Mouse (Mus musculus) midbrain, embryonic 10.5 days (tissue): ENCODE data around the gene Tmem86a. TPM values are rescaled to one million over a fixed set of nuclear protein-coding genes. Genes with fewer than 3 reads are reported as not detected.
A peak's percentile ranks its signal among the peaks of the same experiment; 100 is the strongest.

ENCODE experiments used
- DNase-seq: peaks from one replicate; pipeline ENCODE4 v3.0.0-alpha.2; 2017; ENCODE audit warnings: low spot score
- H3K27ac ChIP-seq: fragments of 300-500 bp; sonication (generic); replicated peaks from 2 replicates; pipeline ENCODE4 v1.5.1; 2016; ENCODE audit warnings: mild to moderate bottlenecking
- H3K27me3 ChIP-seq: fragments of 300-500 bp; sonication (generic); 2 replicates; pipeline ENCODE4 v1.6.1; 2016; ENCODE audit warnings: low read depth, mild to moderate bottlenecking; ENCODE audit not compliant: poor library complexity, severe bottlenecking
- H3K36me3 ChIP-seq: fragments of 300-500 bp; sonication (generic); 2 replicates; pipeline ENCODE4 v1.6.1; 2016; ENCODE audit warnings: mild to moderate bottlenecking, moderate library complexity
- H3K4me1 ChIP-seq: fragments of 300-500 bp; sonication (generic); 2 replicates; pipeline ENCODE4 v1.6.1; 2016
- H3K4me3 ChIP-seq: fragments of 300-500 bp; sonication (generic); 2 replicates; pipeline ENCODE4 v1.5.1; 2016; ENCODE audit warnings: mild to moderate bottlenecking, moderate library complexity
- H3K9me3 ChIP-seq: fragments of 300-500 bp; sonication (generic); replicated peaks from 2 replicates; pipeline ENCODE4 v1.6.1; 2016; ENCODE audit warnings: mild to moderate bottlenecking
- WGBS: fragments of 180-500 bp; shearing (Covaris S2); methylation state at CpG from one replicate; pipeline ENCODE4 v1.1.7; 2016; 5-methylcytosine and 5-hydroxymethylcytosine counted together
- polyA plus RNA-seq: library from polyadenylated mRNA; unstranded; fragments of >200 nt; fragmentation: Nextera tagmentation; extraction: Ambion mirVana; gene quantifications from 2 replicates; pipeline ENCODE4 v1.2.1, GENCODE M21; 2016

Tmem86a gene
- polyA plus RNA-seq, 1 experiment from 2014 or later, result 12.5 TPM

- no peak overlapping the region for H3K4me3 ChIP-seq
- H3K4me1 ChIP-seq, result no peaks in the 10 kb centered on the region
- WGBS, result 81% methylated on average over 8 of the region's 8 CpGs
Measured at GRCm38 (mm10) chr7:47035426-47035825, 15.0 kb upstream of the Tmem86a start.

GRCm38 (mm10) chr7:47041706-47042105 lies 8.7 kb upstream of the Tmem86a start:
- Histone ChIP-seq H3K9me3 (no peaks in the 10 kb centered on the region), H3K4me3 (no peak overlapping the region), H3K27ac (no peak overlapping the region), H3K4me1 (peaks cover 6% of the 10 kb centered on the region; the same call in 1 of the 2 replicates), H3K36me3 (no peaks in the 10 kb centered on the region), H3K27me3 (no peaks in the 10 kb centered on the region)
- WGBS, result 88% methylated on average over 3 of the region's 3 CpGs
- DNase-seq, result no peak

More at GRCm38 (mm10) chr7:47035426-47035825, 15.0 kb upstream of the Tmem86a start:
- Histone ChIP-seq H3K27ac (no peak overlapping the region), H3K36me3 (no peaks in the 10 kb centered on the region), H3K27me3 (no peaks in the 10 kb centered on the region), H3K9me3 (no peaks in the 10 kb centered on the region)
- no peak for DNase-seq

GRCm38 (mm10) chr7:47042121-47042520 lies 8.3 kb upstream of the Tmem86a start:
- DNase-seq, result no peak
- no peak overlapping the region for H3K27ac ChIP-seq
- no peaks in the 10 kb centered on the region for H3K9me3 ChIP-seq
- peaks cover 6% of the 10 kb centered on the region; the same call in 1 of the 2 replicates for H3K4me1 ChIP-seq
- no peaks in the 10 kb centered on the region for H3K27me3 ChIP-seq
- WGBS, result 86% methylated on average over 4 of the region's 4 CpGs
- H3K36me3 ChIP-seq, result no peaks in the 10 kb centered on the region
- H3K4me3 ChIP-seq, result no peak overlapping the region

- Histone ChIP-seq H3K9me3 (no peaks in the 10 kb centered on the region), H3K36me3 (no peaks in the 10 kb centered on the region), H3K4me3 (no peak overlapping the region), H3K27me3 (no peaks in the 10 kb centered on the region), H3K4me1 (peaks cover 6% of the 10 kb centered on the region; the same call in 1 of the 2 replicates), H3K27ac (no peak overlapping the region; the same call in 1 of the 2 replicates)
- no peak for DNase-seq
- 55% methylated on average over 6 of the region's 6 CpGs for WGBS
Measured at GRCm38 (mm10) chr7:47042823-47043490, 7.4 kb upstream of the Tmem86a start.

GRCm38 (mm10) chr7:47050766-47051165 lies 365 bp downstream of the Tmem86a start:
- WGBS, result under 1% methylated on average over 34 of the region's 34 CpGs
- Histone ChIP-seq H3K27me3 (peaks cover 10% of the 10 kb centered on the region; the same call in 1 of the 2 replicates), H3K4me3 (peak overlapping the region; percentile 95), H3K4me1 (peaks cover 22% of the 10 kb centered on the region), H3K27ac (peak overlapping the region; percentile 95), H3K9me3 (no peaks in the 10 kb centered on the region), H3K36me3 (peaks cover 13% of the 10 kb centered on the region)
- DNase-seq, result no peak

GRCm38 (mm10) chr7:47051404-47052151 lies 1.2 kb downstream of the Tmem86a start:
- peaks cover 22% of the 10 kb centered on the region for H3K4me1 ChIP-seq
- H3K4me3 ChIP-seq, result peak overlapping the region; percentile 95
- DNase-seq, result no peak
- 14% methylated on average over 2 of the region's 2 CpGs for WGBS
- H3K27ac ChIP-seq, result 0 out of 2 replicates have a peak overlapping the region, but pooled peaks have one; percentile 28
- peaks cover 10% of the 10 kb centered on the region; the same call in 1 of the 2 replicates for H3K27me3 ChIP-seq
- H3K9me3 ChIP-seq, result no peaks in the 10 kb centered on the region
- H3K36me3 ChIP-seq, result peaks cover 13% of the 10 kb centered on the region

GRCm38 (mm10) chr7:47052276-47052675 lies 1.9 kb downstream of the Tmem86a start:
- WGBS, result 61% methylated on average over 3 of the region's 3 CpGs
- Histone ChIP-seq H3K27ac (0 out of 2 replicates have a peak overlapping the region, but pooled peaks have one; percentile 28), H3K4me1 (peaks cover 22% of the 10 kb centered on the region), H3K27me3 (peaks cover 10% of the 10 kb centered on the region; the same call in 1 of the 2 replicates), H3K4me3 (peak overlapping the region; percentile 95; the same call in 1 of the 2 replicates), H3K36me3 (peaks cover 13% of the 10 kb centered on the region), H3K9me3 (no peaks in the 10 kb centered on the region)
- no peak for DNase-seq

GRCm38 (mm10) chr7:47053287-47053686 lies 2.9 kb downstream of the Tmem86a start:
- Histone ChIP-seq H3K4me3 (no peak overlapping the region), H3K36me3 (peaks cover 13% of the 10 kb centered on the region), H3K9me3 (no peaks in the 10 kb centered on the region), H3K4me1 (peaks cover 22% of the 10 kb centered on the region), H3K27me3 (peaks cover 10% of the 10 kb centered on the region; the same call in 1 of the 2 replicates), H3K27ac (no peak overlapping the region)
- no peak for DNase-seq
- WGBS, result 92% methylated on average over 15 of the region's 15 CpGs

GRCm38 (mm10) chr7:47054666-47055065 lies 4.3 kb downstream of the Tmem86a start:
- Histone ChIP-seq H3K36me3 (peaks cover 13% of the 10 kb centered on the region), H3K4me1 (peaks cover 22% of the 10 kb centered on the region)
- WGBS, result 77% methylated on average over 2 of the region's 2 CpGs

GRCm38 (mm10) chr7:47055744-47056143 lies 5.3 kb downstream of the Tmem86a start:
- 82% methylated on average over 9 of the region's 9 CpGs for WGBS
- DNase-seq, result no peak
- Histone ChIP-seq H3K9me3 (no peaks in the 10 kb centered on the region), H3K27me3 (no peaks in the 10 kb centered on the region), H3K27ac (no peak overlapping the region), H3K36me3 (peaks cover 13% of the 10 kb centered on the region), H3K4me3 (no peak overlapping the region), H3K4me1 (peaks cover 19% of the 10 kb centered on the region)

More at GRCm38 (mm10) chr7:47054666-47055065, 4.3 kb downstream of the Tmem86a start:
- Histone ChIP-seq H3K27ac (no peak overlapping the region), H3K4me3 (no peak overlapping the region), H3K27me3 (no peaks in the 10 kb centered on the region; the same call in 1 of the 2 replicates), H3K9me3 (no peaks in the 10 kb centered on the region)
- DNase-seq, result no peak

GRCm38 (mm10) chr7:47056273-47056672 lies 5.9 kb downstream of the Tmem86a start:
- no peak for DNase-seq
- H3K4me3 ChIP-seq, result no peak overlapping the region
- H3K9me3 ChIP-seq, result no peaks in the 10 kb centered on the region
- H3K27me3 ChIP-seq, result no peaks in the 10 kb centered on the region
- WGBS, result 87% methylated on average over 4 of the region's 4 CpGs
- H3K4me1 ChIP-seq, result peaks cover 14% of the 10 kb centered on the region
- peaks cover 13% of the 10 kb centered on the region for H3K36me3 ChIP-seq
- H3K27ac ChIP-seq, result no peak overlapping the region

GRCm38 (mm10) chr7:47059339-47059738 lies 8.9 kb downstream of the Tmem86a start:
- Histone ChIP-seq H3K4me3 (no peak overlapping the region), H3K4me1 (no peaks in the 10 kb centered on the region), H3K27me3 (no peaks in the 10 kb centered on the region), H3K9me3 (no peaks in the 10 kb centered on the region), H3K27ac (no peak overlapping the region), H3K36me3 (peaks cover under 1% of the 10 kb centered on the region; the same call in 1 of the 2 replicates)
- WGBS, result 86% methylated on average over 7 of the region's 7 CpGs
- no peak for DNase-seq

- WGBS, result 81% methylated on average over 5 of the region's 5 CpGs
- no peak for DNase-seq
- no peak overlapping the region for H3K4me3 ChIP-seq
- H3K36me3 ChIP-seq, result no peaks in the 10 kb centered on the region
- H3K9me3 ChIP-seq, result no peaks in the 10 kb centered on the region
- no peaks in the 10 kb centered on the region for H3K27me3 ChIP-seq
- H3K4me1 ChIP-seq, result no peaks in the 10 kb centered on the region
- H3K27ac ChIP-seq, result no peak overlapping the region
Measured at GRCm38 (mm10) chr7:47061560-47061959, 11.2 kb downstream of the Tmem86a start.
